Mouse (Mus musculus): ENCODE results near the gene Aox2.

DNA sequence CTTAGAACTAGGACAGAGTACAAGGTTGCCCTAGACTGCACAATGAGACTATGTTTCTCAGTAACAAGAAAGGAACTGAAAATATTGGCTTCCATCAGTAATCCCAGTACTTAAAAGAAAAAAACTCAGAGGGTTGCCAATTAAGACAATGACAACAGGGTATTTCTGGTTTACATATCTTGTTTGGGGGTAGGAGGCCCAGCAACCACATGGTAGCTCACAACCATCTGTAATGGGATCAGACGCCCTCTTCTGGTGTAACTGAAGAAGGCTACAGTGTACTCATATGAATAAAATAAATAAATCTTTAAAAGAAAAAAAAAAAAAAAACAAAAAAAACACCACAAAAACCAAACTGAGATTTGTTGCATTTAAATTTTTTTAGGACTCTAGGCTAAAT is 137.3 kb downstream of the Aox2 start:
- no peak for TF ChIP-seq CTCF (IDR thresholded peaks at IDR 0.05; ENCODE audit: low read depth, low read length)
- TF ChIP-seq POLR2A (IDR thresholded peaks at IDR 0.05; ENCODE audit: borderline replicate concordance, low read depth, low read length), result no peak

All from bone marrow macrophage, adult 2 months (primary cell).